Mouse (Mus musculus) erythroid progenitor cell, adult 5-6 weeks (primary cell): Measurements from ENCODE around the gene Cfdp1. TPM values are rescaled to one million over a fixed set of nuclear protein-coding genes. Genes with fewer than 3 reads are reported as not detected.

Experiments
- ATAC-seq: replicated peaks from 2 replicates; pipeline ENCODE4 v1.8.0; 2016; ENCODE audit warnings: moderate number of reproducible peaks, mild to moderate bottlenecking, moderate TSS enrichment, inconsistent platforms; ENCODE audit not compliant: poor library complexity, low FRiP score, severe bottlenecking
- total RNA-seq, 2 experiments: library from RNA; stranded (forward) in 1 of 2; stranded (reverse) in 1 of 2; fragments of 150-400 nt in 1 of 2; fragments of 186-747, 209-891 nt in 1 of 2; gene quantifications; 2 replicates each; pipeline versions ENCODE4 v1.2.3 to v1.2.4; 2015 to 2017; ENCODE audit warnings: low replicate concordance in 2 of 2

Cfdp1 gene
- total RNA-seq (2015; ENCODE audit: low replicate concordance) (59.1 and 61.6 TPM in 2 replicates), total RNA-seq (2017; ENCODE audit: low replicate concordance) (38.0 and 46.9 TPM in 2 replicates)

DNA sequence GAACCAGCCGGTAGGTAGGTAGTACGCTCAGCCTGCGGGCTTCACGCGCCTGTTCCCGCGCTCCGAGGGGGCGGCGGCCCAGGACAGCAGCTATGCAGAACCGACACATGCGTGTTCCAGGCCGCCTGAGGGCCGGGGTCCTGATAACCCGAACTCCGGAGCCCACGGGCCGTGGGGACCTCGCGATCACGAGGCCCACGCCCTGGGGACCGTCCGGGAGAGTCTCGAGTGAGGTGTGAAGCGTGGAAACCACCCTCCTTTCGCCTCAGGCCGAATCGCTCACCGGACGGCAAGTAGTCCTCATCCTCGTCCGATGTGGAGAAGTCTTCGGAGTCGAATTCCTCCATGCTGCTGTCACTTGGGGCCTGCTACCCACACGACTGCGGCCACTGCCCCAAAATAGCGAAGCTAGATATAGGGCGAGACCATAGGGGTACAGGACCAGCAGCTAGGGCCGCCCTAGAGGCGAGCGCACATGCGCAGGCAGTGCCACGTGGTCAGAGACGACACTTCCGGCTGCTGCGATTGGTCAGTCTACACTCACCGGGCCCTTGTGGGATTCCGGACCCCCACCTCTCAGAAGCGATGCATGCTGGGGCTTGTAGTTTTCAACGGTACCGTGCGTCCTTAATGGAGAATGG lies at the start of gene Cfdp1:
Gene Cfdp1 (minus strand): TSS at position 431 of the 641 bp plus-strand sequence.
- peak; percentile 100 for ATAC-seq

DNA sequence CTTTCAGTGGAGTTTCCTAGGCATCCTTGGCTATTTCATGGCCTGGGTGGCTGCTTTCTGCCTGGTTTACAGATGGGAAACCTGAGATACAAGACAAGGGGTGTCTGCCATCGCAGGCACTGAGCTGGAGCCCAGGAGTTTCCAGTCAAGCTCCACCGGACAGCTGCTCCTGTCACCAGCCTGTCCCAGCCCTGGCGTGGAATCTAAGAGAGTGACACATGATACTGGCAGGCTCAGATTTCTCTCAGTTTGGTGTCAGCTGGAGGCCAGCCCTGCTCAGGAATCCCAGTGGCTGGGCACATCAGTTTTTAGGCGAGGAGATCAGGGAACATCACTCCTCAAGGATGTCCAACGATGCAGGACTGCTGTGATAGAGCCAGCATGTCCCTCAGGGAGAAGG lies 48.0 kb upstream of the Cfdp1 start:
- ATAC-seq, result no peak

DNA sequence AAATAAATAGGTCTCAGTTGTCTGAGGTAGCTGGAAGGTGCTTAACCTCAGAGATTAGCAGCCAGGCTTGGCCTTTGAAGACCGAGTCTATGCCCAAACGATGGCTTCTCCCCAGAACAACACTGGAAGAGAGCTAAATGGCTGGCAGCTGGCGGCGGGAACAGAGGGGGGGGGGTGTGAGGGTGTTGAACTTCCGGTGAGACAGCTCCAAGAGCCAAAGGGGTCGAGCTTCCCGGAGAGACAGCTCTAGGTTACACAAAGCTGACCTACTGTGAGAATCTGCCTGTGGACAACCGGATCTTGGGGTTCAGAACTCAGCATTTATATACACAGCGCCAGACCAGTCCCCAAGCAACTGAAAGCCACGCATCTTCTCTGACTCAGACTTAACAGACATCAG lies 44.5 kb upstream of the Cfdp1 start:
- no peak for ATAC-seq

- ATAC-seq, result no peak
Measured at GRCm38 (mm10) chr8:111894955-111895354, 40.9 kb upstream of the Cfdp1 start.

DNA sequence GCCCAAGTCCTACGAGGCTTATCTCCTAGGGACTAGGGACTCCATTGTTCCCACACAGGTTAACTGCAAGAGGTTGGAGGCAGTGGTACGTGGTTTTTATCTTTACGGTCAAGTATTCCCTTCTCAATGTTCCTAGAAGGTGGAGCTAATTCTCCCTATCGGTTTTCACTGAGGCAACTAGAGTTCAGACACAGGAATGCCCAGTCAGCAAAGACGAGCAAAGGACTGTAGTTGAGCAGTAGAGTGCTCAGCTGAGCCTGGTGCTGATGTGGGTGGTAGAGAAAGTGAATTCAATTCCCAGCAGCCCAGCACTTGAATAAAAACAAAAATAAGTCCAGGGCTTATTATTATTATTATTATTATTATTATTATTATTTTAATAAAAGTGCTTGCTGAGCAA lies 38.5 kb upstream of the Cfdp1 start:
- no peak for ATAC-seq

GRCm38 (mm10) chr8:111891983-111892382 lies 37.9 kb upstream of the Cfdp1 start:
- no peak for ATAC-seq

DNA sequence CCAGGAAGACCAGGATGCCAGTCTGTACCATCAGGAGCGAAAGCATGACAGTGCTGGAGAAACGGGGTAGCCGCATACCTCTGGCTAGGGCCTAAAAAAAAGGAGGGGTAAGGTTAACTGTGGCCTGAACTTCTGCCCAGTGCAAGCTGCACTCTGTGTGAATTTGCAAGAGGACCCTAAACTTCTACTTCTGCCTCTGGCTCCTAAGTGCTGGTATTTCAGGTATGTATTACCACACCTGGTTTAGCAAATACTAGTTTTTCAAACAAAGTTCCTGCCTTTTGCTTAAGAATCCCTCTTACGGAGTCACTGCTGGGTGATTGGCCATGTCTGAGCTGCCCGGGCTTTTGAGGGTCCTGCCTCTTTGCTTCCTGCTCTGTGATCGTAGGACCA lies 36.8 kb upstream of the Cfdp1 start:
- no peak for ATAC-seq

GRCm38 (mm10) chr8:111889931-111890910 lies 36.1 kb upstream of the Cfdp1 start:
- ATAC-seq, result no peak

GRCm38 (mm10) chr8:111888091-111888650 lies 34.1 kb upstream of the Cfdp1 start:
- no peak for ATAC-seq

- no peak for ATAC-seq
Measured at GRCm38 (mm10) chr8:111887479-111887878, 33.4 kb upstream of the Cfdp1 start.

- ATAC-seq, result no peak
Measured at GRCm38 (mm10) chr8:111883615-111884014, 29.5 kb upstream of the Cfdp1 start.

DNA sequence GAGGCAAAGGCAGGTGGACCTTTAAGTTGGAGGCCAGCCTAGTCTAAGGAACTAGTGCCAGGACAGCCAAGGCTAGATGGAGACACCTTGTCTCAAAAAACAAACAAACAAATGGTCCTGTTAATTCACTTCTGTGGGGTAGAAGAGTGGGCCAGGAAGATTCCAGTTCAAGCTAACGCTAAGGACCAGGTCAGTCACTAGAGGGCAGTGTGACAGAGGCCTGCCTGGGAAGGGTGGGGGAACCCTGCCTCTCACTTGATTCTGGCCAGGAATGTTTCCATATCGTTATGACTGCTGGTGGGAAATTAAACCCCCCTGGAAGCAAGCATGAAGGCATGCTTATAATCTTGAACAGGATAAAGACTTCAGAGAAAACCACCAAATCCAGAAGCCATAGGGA lies 27.5 kb upstream of the Cfdp1 start:
- 0 out of 2 replicates have a peak, but pooled peaks have one; percentile 62 for ATAC-seq

GRCm38 (mm10) chr8:111877711-111878110 lies 23.6 kb upstream of the Cfdp1 start:
- no peak for ATAC-seq

DNA sequence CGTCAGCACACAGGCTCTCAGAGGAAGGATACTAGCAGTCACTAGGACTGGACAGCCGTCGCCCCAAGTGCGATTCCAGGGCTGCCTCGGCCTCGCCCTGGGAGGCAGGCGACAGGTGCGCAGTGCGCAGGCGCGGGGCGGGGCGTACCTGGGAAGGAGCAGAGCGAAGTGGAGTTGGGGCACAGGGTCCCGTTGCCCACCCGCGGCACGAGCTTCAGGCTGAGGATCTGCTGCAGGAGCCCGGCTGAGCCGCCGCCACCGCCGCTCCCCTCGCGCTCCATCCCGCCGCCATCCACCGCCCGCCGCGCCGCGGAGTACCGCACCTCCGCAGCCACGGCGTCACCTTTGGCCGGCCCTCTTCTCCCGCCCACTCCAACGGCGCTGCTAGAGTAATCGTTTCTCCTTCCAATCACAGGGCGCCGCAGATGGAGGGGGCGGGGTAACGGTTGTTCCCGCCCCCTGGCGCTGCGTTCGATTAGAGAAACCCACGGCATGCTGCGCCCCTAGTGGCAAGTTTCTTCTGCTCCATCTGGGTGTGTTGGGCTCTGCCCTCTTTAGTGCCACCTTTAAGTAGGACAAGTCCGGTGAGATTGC lies 22.4 kb upstream of the Cfdp1 start, which contains the start of gene Tmem170:
Gene Tmem170 (minus strand): TSS at position 396 of the 594 bp plus-strand sequence.
- peak; percentile 98 for ATAC-seq

GRCm38 (mm10) chr8:111875758-111876157 lies 21.7 kb upstream of the Cfdp1 start:
- no peak for ATAC-seq

- no peak for ATAC-seq
Measured at GRCm38 (mm10) chr8:111871278-111871677, 17.2 kb upstream of the Cfdp1 start.

GRCm38 (mm10) chr8:111870379-111870778 lies 16.3 kb upstream of the Cfdp1 start:
- ATAC-seq, result no peak

DNA sequence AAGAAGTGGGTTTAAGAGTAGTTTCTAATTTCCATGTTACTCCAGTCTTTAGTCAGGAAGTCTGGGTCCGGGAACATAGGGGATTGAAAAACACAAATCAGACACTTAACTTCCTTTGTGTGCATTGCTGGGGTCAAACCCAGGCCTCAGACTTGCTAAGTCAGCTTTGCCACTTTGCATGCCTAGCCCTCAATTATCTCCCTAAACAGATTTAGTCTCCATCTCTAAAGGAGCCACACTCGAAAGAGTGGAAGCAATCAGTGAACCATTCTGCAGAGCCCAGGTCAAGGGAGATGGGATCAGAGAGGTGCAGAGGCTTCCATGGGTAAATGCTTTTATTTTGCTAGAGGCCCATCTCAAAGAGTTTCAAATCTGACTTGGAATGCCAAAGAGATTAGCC lies 14.6 kb upstream of the Cfdp1 start:
- no peak for ATAC-seq

- no peak for ATAC-seq
Measured at GRCm38 (mm10) chr8:111865857-111866256, 11.8 kb upstream of the Cfdp1 start.
